Mouse (Mus musculus) ES-E14 (cell line): ENCODE data around the gene Med25. TPM values are rescaled to one million over a fixed set of nuclear protein-coding genes. Genes with fewer than 3 reads are reported as not detected.

Source experiments
- DNase-seq: peaks from one replicate; pipeline ENCODE4 v3.0.0-alpha.2; 2013; ENCODE audit warnings: low read depth, low spot score
- H3K27ac ChIP-seq: 2 replicates; pipeline ENCODE4 v1.5.1; 2012; ENCODE audit warnings: low read depth, mild to moderate bottlenecking, low read length, moderate library complexity, mixed read lengths; ENCODE audit not compliant: poor library complexity, insufficient read depth, severe bottlenecking
- H3K36me3 ChIP-seq: 2 replicates; pipeline ENCODE4 v1.6.1; 2012; ENCODE audit warnings: mild to moderate bottlenecking, low read length, moderate library complexity, mixed read lengths; ENCODE audit not compliant: control insufficient read depth, poor library complexity, insufficient read depth, severe bottlenecking
- H3K4me1 ChIP-seq, 2 experiments: fragments of 150-350 bp in 1 of 2; sonication (generic) in 1 of 2; 2 replicates each; pipeline ENCODE4 v1.6.1; 2012; ENCODE audit warnings: low read length in 2 of 2, mild to moderate bottlenecking in 1 of 2, mixed read lengths in 1 of 2; ENCODE audit not compliant: control insufficient read depth in 2 of 2, insufficient read depth in 2 of 2, poor library complexity in 1 of 2
- H3K4me3 ChIP-seq, 2 experiments: fragments of 150-350 bp in 1 of 2; sonication (generic) in 1 of 2; 2 replicates each; pipeline ENCODE4 v1.5.1; 2012; ENCODE audit warnings: low read length in 2 of 2, low read depth in 1 of 2, mild to moderate bottlenecking in 1 of 2, mixed read lengths in 1 of 2; ENCODE audit not compliant: insufficient read depth in 1 of 2, poor library complexity in 1 of 2, severe bottlenecking in 1 of 2
- H3K9ac ChIP-seq: 2 replicates; pipeline ENCODE4 v1.6.1; 2012; ENCODE audit warnings: low read depth, mild to moderate bottlenecking, low read length, mixed read lengths; ENCODE audit not compliant: poor library complexity, insufficient read depth, severe bottlenecking
- H3K9me3 ChIP-seq: fragments of 150-350 bp; sonication (generic); 2 replicates; pipeline ENCODE4 v1.6.1; 2012; ENCODE audit warnings: low read depth, mild to moderate bottlenecking, low read length; ENCODE audit not compliant: control insufficient read depth, insufficient read depth
- CHD2 ChIP-seq: IDR thresholded peaks from 2 replicates; pipeline ENCODE4 v1.6.1; 2014; ENCODE audit warnings: mild to moderate bottlenecking, low read depth, low read length, inconsistent platforms
- HCFC1 ChIP-seq: IDR thresholded peaks from 2 replicates; pipeline ENCODE4 v1.6.1; 2012; ENCODE audit warnings: low read length, inconsistent platforms, borderline replicate concordance; ENCODE audit not compliant: insufficient read depth
- MAFK ChIP-seq: IDR thresholded peaks from 2 replicates; pipeline ENCODE4 v1.6.1; 2014; ENCODE audit warnings: mild to moderate bottlenecking, low read depth, low read length, inconsistent platforms; ENCODE audit not compliant: insufficient read depth
- ZC3H11A ChIP-seq: IDR thresholded peaks from 2 replicates; pipeline ENCODE4 v1.6.1; 2012; ENCODE audit warnings: low read depth, mild to moderate bottlenecking, inconsistent platforms, low read length, borderline replicate concordance
- ZNF384 ChIP-seq: IDR thresholded peaks from 2 replicates; pipeline ENCODE4 v1.6.1; 2012; ENCODE audit warnings: low read depth, low read length, inconsistent platforms
- in situ Hi-C, 2 experiments: fragments of 600-800 bp; cut with MboI; formaldehyde crosslinking; loops; one replicate each; pipeline ENCODE4 v1.15.1; 2025; ENCODE audit warnings: low sequenced_read_pairs in 2 of 2, inconsistent platforms in 1 of 2; ENCODE audit not compliant: unreplicated experiment in 2 of 2
- total RNA-seq: library from RNA; depleted of rRNA; stranded (reverse); fragments of 300-350 nt; gene quantifications from 2 replicates; pipeline ENCODE4 v1.2.3, GENCODE M21; 2012

Med25 gene
- total RNA-seq, 1 experiment, result 88.2 TPM

GRCm38 (mm10) chr7:44850146-44850545, 42.4 kb downstream of the Med25 start:
- Histone ChIP-seq H3K27ac (peak overlapping the region; percentile 97), H3K4me1 (peaks cover 0 to 24% of the 10 kb centered on the region in 2 experiments; a peak in 2 of 4 replicates), H3K9ac (peak overlapping the region; percentile 93), H3K36me3 (peaks cover 16% of the 10 kb centered on the region), H3K4me3 (peak overlapping the region; percentile 85 to 86), H3K9me3 (no peaks in the 10 kb centered on the region)
- TF ChIP-seq ZNF384 (no peak), HCFC1 (no peak), MAFK (no peak), CHD2 (0 out of 2 replicates have a peak, but pooled peaks have one; percentile 4), ZC3H11A (no peak)
- DNase-seq, result peak; percentile 53
- in situ Hi-C loops, result no loop called here

GRCm38 (mm10) chr7:44849416-44850111, 42.9 kb downstream of the Med25 start:
- H3K4me1 ChIP-seq, result peaks cover 0 to 23% of the 10 kb centered on the region in 2 experiments; a peak in 2 of 4 replicates

GRCm38 (mm10) chr7:44848561-44849415, 43.7 kb downstream of the Med25 start, which contains the start of the genes Akt1s1 and Tbc1d17:
Gene Akt1s1, plus strand, starts transcription at chr7:44848991.
Gene Tbc1d17, minus strand, starts transcription at chr7:44849079.
- in situ Hi-C loops, result no loop called here
- peak within 1 kb of the TSS; percentile 97 for H3K27ac ChIP-seq
- peaks cover 28% of the 10 kb centered on the region for H3K36me3 ChIP-seq

More at GRCm38 (mm10) chr7:44849416-44850111, 42.9 kb downstream of the Med25 start:
- Histone ChIP-seq H3K27ac (peak overlapping the region; percentile 97), H3K4me3 (peak overlapping the region; percentile 85 to 86), H3K9ac (peak overlapping the region; percentile 93), H3K36me3 (peaks cover 21% of the 10 kb centered on the region), H3K9me3 (no peaks in the 10 kb centered on the region)
- in situ Hi-C loops, result no loop called here
- no peak for TF ChIP-seq ZNF384
- TF ChIP-seq HCFC1, result peak; percentile 90
- TF ChIP-seq CHD2, result 0 out of 2 replicates have a peak, but pooled peaks have one; percentile 4
- TF ChIP-seq MAFK, result 0 out of 2 replicates have a peak, but pooled peaks have one; percentile 14
- no peak for TF ChIP-seq ZC3H11A
- peak; percentile 88 for DNase-seq

GRCm38 (mm10) chr7:44847772-44848171, 44.7 kb downstream of the Med25 start:
- no peak for TF ChIP-seq ZNF384
- TF ChIP-seq ZC3H11A, result no peak
- no peak for TF ChIP-seq HCFC1
- TF ChIP-seq CHD2, result no peak
- TF ChIP-seq MAFK, result no peak
- H3K9me3 ChIP-seq, result no peaks in the 10 kb centered on the region

More at GRCm38 (mm10) chr7:44848561-44849415, 43.7 kb downstream of the Med25 start, which contains the start of the genes Akt1s1 and Tbc1d17:
- Histone ChIP-seq H3K9ac (peak within 1 kb of the TSS; percentile 93), H3K4me1 (peaks cover 0 to 22% of the 10 kb centered on the region in 2 experiments; a peak in 2 of 4 replicates), H3K9me3 (no peaks in the 10 kb centered on the region), H3K4me3 (peak within 1 kb of the TSS; percentile 85 to 86)
- peak; percentile 97 for DNase-seq
- TF ChIP-seq ZC3H11A (no peak), HCFC1 (peak; percentile 77), ZNF384 (no peak), MAFK (no peak)

More at GRCm38 (mm10) chr7:44847772-44848171, 44.7 kb downstream of the Med25 start:
- Histone ChIP-seq H3K4me3 (peak overlapping the region; percentile 85 to 86), H3K36me3 (peaks cover 36% of the 10 kb centered on the region), H3K9ac (peak overlapping the region; percentile 30; the same call in 1 of the 2 replicates), H3K27ac (no peak overlapping the region), H3K4me1 (peaks cover 0 to 14% of the 10 kb centered on the region in 2 experiments; a peak in 1 of 4 replicates)
- in situ Hi-C loops, result no loop called here
- DNase-seq, result no peak
